Mouse (Mus musculus): ENCODE data around the gene Oaz3.

The Oaz3 gene

GRCm38 (mm10) chr3:94387391-94387790, 56.3 kb downstream of the Oaz3 start:
- DNase-seq (ENCODE audit: low spot score) = no peak

- no peak for DNase-seq (ENCODE audit: low spot score)
Measured at GRCm38 (mm10) chr3:94386671-94387070, 57.0 kb downstream of the Oaz3 start.

- DNase-seq (ENCODE audit: low spot score) = no peak
Measured at GRCm38 (mm10) chr3:94383476-94383875, 60.2 kb downstream of the Oaz3 start.
